Mouse (Mus musculus): ENCODE measurements around the gene Slc29a1. TPM values are rescaled to one million over a fixed set of nuclear protein-coding genes. Genes with fewer than 3 reads are reported as not detected.

Slc29a1 gene
- total and polyA plus RNA-seq, 2 experiments from 2014 or later = 68.3 to 84.4 TPM

GRCm38 (mm10) chr17:45594195-45594594 lies 5.2 kb downstream of the Slc29a1 start:
- no peak overlapping the region for H3K27ac ChIP-seq (ENCODE audit: low read depth, low read length)
- peaks cover 28% of the 10 kb centered on the region for H3K4me1 ChIP-seq (ENCODE audit: insufficient read depth)
- no peaks in the 10 kb centered on the region for H3K9me3 ChIP-seq (ENCODE audit: low read length)
- TF ChIP-seq CTCF (IDR thresholded peaks at IDR 0.05; ENCODE audit: low read depth) = no peak
- H3K4me3 ChIP-seq (ENCODE audit: low read depth, low read length) = peak overlapping the region; percentile 47
- H3K36me3 ChIP-seq (ENCODE audit: insufficient read depth) = peaks cover 8% of the 10 kb centered on the region
- no peaks in the 10 kb centered on the region for H3K27me3 ChIP-seq (ENCODE audit: insufficient read depth, low read length)
- peak overlapping the region; percentile 89 for H3K4me2 ChIP-seq (ENCODE audit: low read depth)
- DNase-seq (no peak), ATAC-seq (no peak)
- WGBS = 50% methylated on average over 8 of the region's 8 CpGs
- peak overlapping the region; percentile 63 for H3K9ac ChIP-seq

GRCm38 (mm10) chr17:45593479-45593878 lies 5.9 kb downstream of the Slc29a1 start:
- Histone ChIP-seq H3K4me3 (ENCODE audit: low read depth, low read length) (peak overlapping the region; percentile 3; the same call in 1 of the 2 replicates), H3K27ac (ENCODE audit: low read depth, low read length) (no peak overlapping the region), H3K9me3 (ENCODE audit: low read length) (no peaks in the 10 kb centered on the region), H3K36me3 (ENCODE audit: insufficient read depth) (peaks cover 8% of the 10 kb centered on the region), H3K9ac (peak overlapping the region; percentile 31; the same call in 1 of the 2 replicates), H3K27me3 (ENCODE audit: insufficient read depth, low read length) (no peaks in the 10 kb centered on the region), H3K4me1 (ENCODE audit: insufficient read depth) (peaks cover 28% of the 10 kb centered on the region), H3K4me2 (ENCODE audit: low read depth) (peak overlapping the region; percentile 89)
- ATAC-seq = no peak
- 29% methylated on average over 8 of the region's 8 CpGs for WGBS
- no peak for DNase-seq
- TF ChIP-seq CTCF (IDR thresholded peaks at IDR 0.05; ENCODE audit: low read depth) = peak; percentile 12; the same call in 1 of the 2 replicates

GRCm38 (mm10) chr17:45592606-45593431 lies 6.6 kb downstream of the Slc29a1 start:
- DNase-seq (no peak), ATAC-seq (no peak)
- Histone ChIP-seq H3K9ac (peak overlapping the region; percentile 31), H3K27me3 (ENCODE audit: insufficient read depth, low read length) (no peaks in the 10 kb centered on the region), H3K27ac (ENCODE audit: low read depth, low read length) (no peak overlapping the region), H3K4me1 (ENCODE audit: insufficient read depth) (peaks cover 28% of the 10 kb centered on the region), H3K9me3 (ENCODE audit: low read length) (no peaks in the 10 kb centered on the region), H3K4me3 (ENCODE audit: low read depth, low read length) (no peak overlapping the region), H3K4me2 (ENCODE audit: low read depth) (peak overlapping the region; percentile 89), H3K36me3 (ENCODE audit: insufficient read depth) (peaks cover 10% of the 10 kb centered on the region)
- no peak for TF ChIP-seq CTCF (IDR thresholded peaks at IDR 0.05; ENCODE audit: low read depth)
- WGBS = 47% methylated on average over 8 of the region's 8 CpGs

- DNase-seq = no peak
- Histone ChIP-seq H3K9ac (peak overlapping the region; percentile 26), H3K36me3 (ENCODE audit: insufficient read depth) (peaks cover 13% of the 10 kb centered on the region)
These were observed 7.5 kb downstream of the Slc29a1 start for GRCm38 (mm10) chr17:45591701-45592605.

GRCm38 (mm10) chr17:45590410-45590809 lies 9.0 kb downstream of the Slc29a1 start:
- Histone ChIP-seq H3K4me2 (ENCODE audit: low read depth) (no peak overlapping the region), H3K27ac (ENCODE audit: low read depth, low read length) (no peak overlapping the region), H3K36me3 (ENCODE audit: insufficient read depth) (peaks cover 16% of the 10 kb centered on the region), H3K9ac (no peak overlapping the region), H3K4me1 (ENCODE audit: insufficient read depth) (peaks cover 18% of the 10 kb centered on the region), H3K4me3 (ENCODE audit: low read depth, low read length) (no peak overlapping the region), H3K27me3 (ENCODE audit: insufficient read depth, low read length) (no peaks in the 10 kb centered on the region), H3K9me3 (ENCODE audit: low read length) (no peaks in the 10 kb centered on the region)
- TF ChIP-seq CTCF (IDR thresholded peaks at IDR 0.05; ENCODE audit: low read depth) = no peak
- WGBS = 87% methylated on average over 6 of the region's 6 CpGs
- DNase-seq (no peak), ATAC-seq (no peak)

More at GRCm38 (mm10) chr17:45591701-45592605, 7.5 kb downstream of the Slc29a1 start:
- Histone ChIP-seq H3K9me3 (ENCODE audit: low read length) (no peaks in the 10 kb centered on the region), H3K27me3 (ENCODE audit: insufficient read depth, low read length) (no peaks in the 10 kb centered on the region), H3K4me3 (ENCODE audit: low read depth, low read length) (no peak overlapping the region), H3K27ac (ENCODE audit: low read depth, low read length) (no peak overlapping the region), H3K4me1 (ENCODE audit: insufficient read depth) (peaks cover 28% of the 10 kb centered on the region), H3K4me2 (ENCODE audit: low read depth) (peak overlapping the region; percentile 89)
- ATAC-seq = no peak
- WGBS = 54% methylated on average over 16 of the region's 16 CpGs
- no peak for TF ChIP-seq CTCF (IDR thresholded peaks at IDR 0.05; ENCODE audit: low read depth)

- WGBS = 92% methylated on average over 8 of the region's 8 CpGs
- H3K27me3 ChIP-seq (ENCODE audit: insufficient read depth, low read length) = no peaks in the 10 kb centered on the region
- H3K4me2 ChIP-seq (ENCODE audit: low read depth) = no peak overlapping the region
- H3K9ac ChIP-seq = no peak overlapping the region
- H3K9me3 ChIP-seq (ENCODE audit: low read length) = no peaks in the 10 kb centered on the region
- ATAC-seq (no peak), DNase-seq (no peak)
- peaks cover 18% of the 10 kb centered on the region for H3K4me1 ChIP-seq (ENCODE audit: insufficient read depth)
- TF ChIP-seq CTCF (IDR thresholded peaks at IDR 0.05; ENCODE audit: low read depth) = no peak
- no peak overlapping the region for H3K4me3 ChIP-seq (ENCODE audit: low read depth, low read length)
- no peak overlapping the region for H3K27ac ChIP-seq (ENCODE audit: low read depth, low read length)
- peaks cover 19% of the 10 kb centered on the region for H3K36me3 ChIP-seq (ENCODE audit: insufficient read depth)
These were observed 9.6 kb downstream of the Slc29a1 start for GRCm38 (mm10) chr17:45589844-45590243.
